Mouse (Mus musculus): ENCODE results near the gene Cyp2c67. TPM values are rescaled to one million over a fixed set of nuclear protein-coding genes. Genes with fewer than 3 reads are reported as not detected.
"Not testable (repeated sequence)": the region's sequence is repeated elsewhere in the genome, so short reads cannot be mapped to it uniquely, and the experiment has no call there.

Cyp2c67 gene
- 0.75 and 0.84 TPM in 2 replicates for polyA plus RNA-seq (2015; fragmentation: Nextera tagmentation; extraction: Ambion mirVana)

DNA sequence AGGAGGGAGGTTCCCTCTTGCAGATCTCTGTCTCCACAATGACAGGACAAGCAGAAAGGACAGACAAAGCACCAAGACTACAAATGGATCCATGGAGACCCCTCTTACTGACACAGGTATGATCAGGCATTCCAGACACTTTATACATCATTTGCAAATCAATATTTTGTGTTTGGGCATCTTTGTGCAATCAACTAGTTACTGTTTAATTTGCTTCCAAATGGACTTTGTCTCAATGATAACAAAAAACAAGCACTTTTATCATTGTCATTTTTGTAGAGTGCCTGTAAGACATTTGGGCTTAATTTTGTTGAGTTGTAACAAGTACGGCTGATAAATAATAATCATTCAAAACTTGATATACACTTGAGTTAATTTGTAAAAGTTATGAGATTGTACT is at the start of gene Cyp2c67:
Gene Cyp2c67 (minus strand): TSS at position 114 of the 400 bp plus-strand sequence.
- WGBS (ENCODE audit: insufficient replicate concordance), result 67% methylated on average over 1 of the region's 1 CpGs
- Histone ChIP-seq H3K36me3 (replicated peaks) (no peaks in the 10 kb centered on the region), H3K4me1 (replicated peaks) (no peaks in the 10 kb centered on the region), H3K4me3 (replicated peaks) (no peak within 1 kb of the TSS), H3K27ac (replicated peaks) (no peak within 1 kb of the TSS), H3K4me2 (no peak within 1 kb of the TSS), H3K9ac (no peak within 1 kb of the TSS), H3K27me3 (no peaks in the 10 kb centered on the region), H3K9me3 (replicated peaks) (0 out of 2 replicates have a peak, but pooled peaks cover 5% of the 10 kb centered on the region)
- ATAC-seq (ENCODE audit: insufficient read depth), result no peak

DNA sequence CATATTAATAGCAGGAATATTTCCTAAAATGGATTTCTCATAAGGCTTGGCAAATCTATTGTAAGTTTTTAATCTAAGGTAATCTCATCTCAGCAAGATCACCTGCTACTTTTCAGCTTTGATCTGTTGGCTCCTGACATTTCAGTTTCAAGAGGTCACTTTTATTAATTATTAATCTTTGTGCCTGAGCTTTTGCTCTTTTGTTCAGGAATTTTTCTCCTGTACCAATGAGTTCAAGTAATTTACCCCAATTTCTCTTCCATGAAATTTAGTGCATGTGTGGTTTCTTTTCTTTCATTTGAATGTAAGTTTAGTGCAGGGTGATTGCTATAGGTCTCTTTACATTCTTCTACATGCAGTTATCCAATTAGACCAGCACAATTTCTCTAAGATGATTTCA is 16.8 kb upstream of the Cyp2c67 start:
- not testable (repeated sequence) for H3K27ac ChIP-seq (replicated peaks); H3K9ac ChIP-seq; H3K36me3 ChIP-seq (replicated peaks); ATAC-seq (ENCODE audit: insufficient read depth); H3K9me3 ChIP-seq (replicated peaks); H3K27me3 ChIP-seq; H3K4me3 ChIP-seq (replicated peaks); H3K4me1 ChIP-seq (replicated peaks); H3K4me2 ChIP-seq

DNA sequence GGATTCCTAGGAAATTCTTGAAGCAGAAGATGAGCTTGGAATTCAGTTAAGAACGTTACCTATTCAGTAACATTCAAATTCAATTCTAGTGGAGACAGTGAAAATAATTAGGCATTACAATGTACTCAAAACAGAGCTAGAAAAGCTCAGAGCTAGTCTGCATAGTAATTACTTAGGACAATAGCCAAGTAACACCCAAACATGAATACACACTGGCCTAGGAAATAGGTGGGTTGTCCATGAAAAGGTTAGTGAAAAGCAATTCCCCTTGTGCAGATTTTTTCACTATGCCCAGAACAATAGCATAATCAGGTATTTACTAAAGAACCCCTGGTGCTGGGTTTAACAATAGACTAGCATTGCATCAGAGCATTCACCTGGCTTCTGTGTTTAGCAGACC is 3.5 kb upstream of the Cyp2c67 start:
- Histone ChIP-seq H3K4me3 (replicated peaks) (no peak overlapping the region), H3K27ac (replicated peaks) (no peak overlapping the region), H3K9me3 (replicated peaks) (0 out of 2 replicates have a peak, but pooled peaks cover 2% of the 10 kb centered on the region), H3K27me3 (no peaks in the 10 kb centered on the region), H3K4me2 (no peak overlapping the region), H3K36me3 (replicated peaks) (no peaks in the 10 kb centered on the region), H3K4me1 (replicated peaks) (no peaks in the 10 kb centered on the region), H3K9ac (no peak overlapping the region)
- 25% methylated on average over 1 of the region's 1 CpGs for WGBS (ENCODE audit: insufficient replicate concordance)
- ATAC-seq (ENCODE audit: insufficient read depth), result no peak

- Histone ChIP-seq H3K9me3 (replicated peaks) (0 out of 2 replicates have a peak, but pooled peaks cover 5% of the 10 kb centered on the region), H3K4me1 (replicated peaks) (no peaks in the 10 kb centered on the region), H3K27ac (replicated peaks) (no peak overlapping the region), H3K9ac (no peak overlapping the region), H3K27me3 (no peaks in the 10 kb centered on the region), H3K36me3 (replicated peaks) (no peaks in the 10 kb centered on the region), H3K4me2 (no peak overlapping the region), H3K4me3 (replicated peaks) (no peak overlapping the region)
- 74% methylated on average over 9 of the region's 9 CpGs for WGBS (ENCODE audit: insufficient replicate concordance)
- no peak for ATAC-seq (ENCODE audit: insufficient read depth)
Observed at GRCm38 (mm10) chr19:39647519-39647918, 1.3 kb downstream of the Cyp2c67 start.

DNA sequence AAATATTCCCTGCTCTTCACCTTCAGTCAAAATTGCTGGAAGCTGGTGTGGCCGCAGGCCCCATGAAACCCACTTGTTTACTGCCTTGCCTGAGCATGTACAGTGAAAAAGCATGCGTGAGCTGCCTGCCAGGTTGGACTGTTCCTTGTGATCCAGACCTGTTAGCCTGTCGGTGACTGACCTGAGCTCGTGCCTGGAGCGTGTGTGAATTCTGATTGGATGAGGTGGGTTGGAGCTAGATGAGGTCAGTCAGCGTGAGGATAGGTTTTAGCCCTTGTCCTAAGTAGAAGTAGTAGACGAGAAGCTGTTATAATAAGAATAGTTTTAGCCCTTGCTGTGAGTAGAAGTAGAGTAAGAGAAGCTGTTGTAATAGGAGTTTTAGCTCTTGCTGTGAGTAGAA is 4.3 kb downstream of the Cyp2c67 start:
- H3K4me1 ChIP-seq (replicated peaks); H3K27ac ChIP-seq (replicated peaks); H3K9me3 ChIP-seq (replicated peaks); H3K4me2 ChIP-seq; ATAC-seq (ENCODE audit: insufficient read depth); H3K27me3 ChIP-seq; H3K9ac ChIP-seq; H3K36me3 ChIP-seq (replicated peaks); H3K4me3 ChIP-seq (replicated peaks): not testable (repeated sequence)
- WGBS (ENCODE audit: insufficient replicate concordance), result 63% methylated on average over 7 of the region's 7 CpGs

Other genes with a start within 250 kb of the Cyp2c67 start
- not detected in 2 replicates for gene Cyp2c38, start 186.0 kb downstream of the Cyp2c67 start, polyA plus RNA-seq (2015; fragmentation: Nextera tagmentation; extraction: Ambion mirVana)
- gene Cyp2c39, start 138.2 kb downstream of the Cyp2c67 start, polyA plus RNA-seq (2015; fragmentation: Nextera tagmentation; extraction: Ambion mirVana), result not detected in 2 replicates
- 152 and 163 TPM in 2 replicates for gene Cyp2c68, start 92.0 kb upstream of the Cyp2c67 start, polyA plus RNA-seq (2015; fragmentation: Nextera tagmentation; extraction: Ambion mirVana)
- gene Cyp2c40, start 163.8 kb upstream of the Cyp2c67 start, polyA plus RNA-seq (2015; fragmentation: Nextera tagmentation; extraction: Ambion mirVana), result 1.8 and 2.6 TPM in 2 replicates
- 0.36 and 0.39 TPM in 2 replicates for gene Cyp2c69, start 237.7 kb upstream of the Cyp2c67 start, polyA plus RNA-seq (2015; fragmentation: Nextera tagmentation; extraction: Ambion mirVana)